7 mouse cellular contexts compared by ENCODE assay signal in the genomic region with DNA sequence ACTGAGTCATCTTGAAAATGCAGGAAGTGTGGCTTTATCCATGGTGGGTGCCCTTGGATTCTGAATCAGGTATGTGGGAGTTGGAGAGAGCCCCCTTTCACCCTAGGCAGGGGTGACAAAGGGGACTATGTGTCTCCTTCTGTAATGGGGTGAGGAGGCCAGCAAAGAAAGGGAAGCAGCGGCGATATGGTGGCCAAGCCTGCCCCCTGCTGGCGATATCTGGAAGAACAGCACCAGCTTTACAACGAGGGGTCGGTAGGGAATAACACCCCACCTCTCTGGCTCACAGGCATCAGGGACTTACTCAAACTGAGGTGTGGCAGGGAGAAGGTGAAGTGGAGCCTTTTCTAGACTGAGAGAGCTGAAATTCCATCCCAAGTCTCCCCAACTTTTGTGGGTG.
A peak's percentile ranks its signal among the peaks of the same experiment; 100 is the strongest.
DNase-seq lines count a peak whose midpoint lies in the region; ATAC-seq and TF ChIP-seq lines count a peak whose summit lies in the region.

No protein-coding gene starts in this region.

- no peak for TF ChIP-seq POLR2A in spleen, adult 2 months (IDR thresholded peaks at IDR 0.05; ENCODE audit: low read depth, low read length)

- WGBS in forebrain, embryonic 15.5 days, result 1% methylated on average over 5 of the region's 5 CpGs
- 0% methylated on average over 5 of the region's 5 CpGs for WGBS in midbrain, embryonic 11.5 days
- WGBS in spleen, adult 2 months, result 1% methylated on average over 5 of the region's 5 CpGs

- H3K4me3 ChIP-seq in C2C12 (ENCODE audit: insufficient read depth, poor library complexity, severe bottlenecking), result no peak overlapping the region
- H3K4me3 ChIP-seq in forebrain, embryonic 15.5 days, result peak overlapping the region; percentile 79
- H3K4me3 ChIP-seq in midbrain, embryonic 11.5 days (ENCODE audit: low read depth, low read length), result no peak overlapping the region
- H3K4me3 ChIP-seq in spleen, adult 2 months (ENCODE audit: extremely low read depth, insufficient read depth, insufficient read length), result no peak overlapping the region

- H3K79me3 ChIP-seq in C2C12 (ENCODE audit: low read depth), result no peaks in the 10 kb centered on the region

- no peak for ATAC-seq in forebrain, embryonic 15.5 days (replicated peaks)
- no peak for ATAC-seq in midbrain, embryonic 11.5 days (ENCODE audit: low FRiP score)

- H3K4me1 ChIP-seq in forebrain, embryonic 15.5 days, result peaks cover 64% of the 10 kb centered on the region
- H3K4me1 ChIP-seq in midbrain, embryonic 11.5 days (ENCODE audit: control insufficient read depth, insufficient read depth, low read length), result peaks cover 18% of the 10 kb centered on the region; the same call in 1 of the 2 replicates
- H3K4me1 ChIP-seq in spleen, adult 2 months (ENCODE audit: control insufficient read depth, insufficient read depth, insufficient read length), result peaks cover 7% of the 10 kb centered on the region

- no peaks in the 10 kb centered on the region for H3K79me2 ChIP-seq in C2C12 (ENCODE audit: control insufficient read depth, insufficient read depth)

- TF ChIP-seq CTCF in C2C12 (IDR thresholded peaks at IDR 0.05; ENCODE audit: control insufficient read depth, insufficient read depth, insufficient read length), result peak; percentile 92
- peak; percentile 90 for TF ChIP-seq CTCF in spleen, adult 2 months (IDR thresholded peaks at IDR 0.05; ENCODE audit: extremely low read depth, insufficient read depth, insufficient read length, insufficient replicate concordance)

- H3K27me3 ChIP-seq in C2C12 (ENCODE audit: control insufficient read depth, insufficient read depth, insufficient read length), result peaks cover 11% of the 10 kb centered on the region
- H3K27me3 ChIP-seq in forebrain, embryonic 15.5 days, result no peaks in the 10 kb centered on the region
- peaks cover 11% of the 10 kb centered on the region for H3K27me3 ChIP-seq in midbrain, embryonic 11.5 days (ENCODE audit: control insufficient read depth, insufficient read depth, low read length)
- H3K27me3 ChIP-seq in spleen, adult 2 months (ENCODE audit: control insufficient read depth, insufficient read depth, low read length), result peaks cover 18% of the 10 kb centered on the region

- H3ac ChIP-seq in C2C12 (ENCODE audit: control insufficient read depth, insufficient read length, low read depth), result no peak overlapping the region

- peak overlapping the region; percentile 31 for H3K9ac ChIP-seq in forebrain, embryonic 15.5 days (replicated peaks)
- no peak overlapping the region for H3K9ac ChIP-seq in midbrain, embryonic 11.5 days (ENCODE audit: low read length)

- H3K27ac ChIP-seq in forebrain, embryonic 15.5 days (replicated peaks), result peak overlapping the region; percentile 47
- no peak overlapping the region for H3K27ac ChIP-seq in midbrain, embryonic 11.5 days (ENCODE audit: low read depth, low read length)
- H3K27ac ChIP-seq in spleen, adult 2 months (ENCODE audit: insufficient read depth, low read length), result no peak overlapping the region

- peak; percentile 20 for DNase-seq in 3134 (ENCODE audit: extremely low read depth, insufficient read length, low spot score)
- peak; percentile 43 for DNase-seq in c-Kit-positive CD71-negative TER-119-negative erythroid progenitor cells, embryonic 14.5 days (ENCODE audit: low read depth)
- peak; percentile 73 to 75 for DNase-seq in layer of hippocampus, postnatal 14 days (ENCODE audit: low spot score in 2 of 2)
- peak; percentile 99 for DNase-seq in midbrain, embryonic 11.5 days (ENCODE audit: low spot score, missing footprints)
- peak; percentile 8 to 42 for DNase-seq in spleen, adult 2 months (ENCODE audit: low read depth in 1 of 2, low spot score in 2 of 2)

- no peaks in the 10 kb centered on the region for H3K9me3 ChIP-seq in forebrain, embryonic 15.5 days
- no peaks in the 10 kb centered on the region for H3K9me3 ChIP-seq in midbrain, embryonic 11.5 days (ENCODE audit: control insufficient read depth, low read length)

- H3K36me3 ChIP-seq in C2C12 (ENCODE audit: control insufficient read depth, insufficient read depth), result no peaks in the 10 kb centered on the region
- H3K36me3 ChIP-seq in forebrain, embryonic 15.5 days, result no peaks in the 10 kb centered on the region
- H3K36me3 ChIP-seq in midbrain, embryonic 11.5 days (ENCODE audit: control insufficient read depth, insufficient read depth, low read length), result no peaks in the 10 kb centered on the region
- no peaks in the 10 kb centered on the region for H3K36me3 ChIP-seq in spleen, adult 2 months (ENCODE audit: control insufficient read depth, insufficient read depth, low read length)

- peak overlapping the region; percentile 97 for H3K4me2 ChIP-seq in forebrain, embryonic 15.5 days (replicated peaks)
- no peak overlapping the region for H3K4me2 ChIP-seq in midbrain, embryonic 11.5 days

TF ChIP-seq in C2C12, 6 proteins besides CTCF, POLR2A, EP300 and RAD21:
- TF ChIP-seq MYOD1 (IDR thresholded peaks at IDR 0.05; ENCODE audit: control insufficient read depth, insufficient read length, low read depth) (no peak), USF1 (IDR thresholded peaks at IDR 0.05; ENCODE audit: low read depth) (no peak), MAX (IDR thresholded peaks at IDR 0.05) (no peak), FOSL1 (IDR thresholded peaks at IDR 0.05; ENCODE audit: insufficient read depth, low read length, poor library complexity, severe bottlenecking) (no peak), MYOG (IDR thresholded peaks at IDR 0.05; ENCODE audit: control insufficient read depth, extremely low read depth, insufficient read length) (no peak), CEBPB (IDR thresholded peaks at IDR 0.05; ENCODE audit: low read depth) (no peak)

Comparison
In these comparisons a context has a peak if more than half of its experiments do, and no peak if none do; other contexts are left out.
1. DNase-seq: peak in every context shown above with its lines; median percentile 99 in midbrain, embryonic 11.5 days; 74 in layer of hippocampus, postnatal 14 days; 43 in c-Kit-positive CD71-negative TER-119-negative erythroid progenitor cells, embryonic 14.5 days; 25 in spleen, adult 2 months; 20 in 3134.